Mouse (Mus musculus) gonadal fat pad, adult 2 months (tissue): Measurements from ENCODE around the gene Wdr83. TPM values are rescaled to one million over a fixed set of nuclear protein-coding genes. Genes with fewer than 3 reads are reported as not detected.
"Not testable (repeated sequence)": the region's sequence is repeated elsewhere in the genome, so short reads cannot be mapped to it uniquely, and the experiment has no call there.

Source experiments
- DNase-seq: peaks from one replicate; pipeline ENCODE4 v3.0.0-alpha.2; 2012; ENCODE audit warnings: low read depth
- polyA plus RNA-seq: library from polyadenylated mRNA; depleted of rRNA; stranded (reverse); fragments of >200 nt; gene quantifications from 2 replicates; pipeline ENCODE4 v1.2.3, GENCODE M21; 2012; rRNA removed

Wdr83 gene
- 33.8 and 35.7 TPM in 2 replicates for polyA plus RNA-seq

DNA sequence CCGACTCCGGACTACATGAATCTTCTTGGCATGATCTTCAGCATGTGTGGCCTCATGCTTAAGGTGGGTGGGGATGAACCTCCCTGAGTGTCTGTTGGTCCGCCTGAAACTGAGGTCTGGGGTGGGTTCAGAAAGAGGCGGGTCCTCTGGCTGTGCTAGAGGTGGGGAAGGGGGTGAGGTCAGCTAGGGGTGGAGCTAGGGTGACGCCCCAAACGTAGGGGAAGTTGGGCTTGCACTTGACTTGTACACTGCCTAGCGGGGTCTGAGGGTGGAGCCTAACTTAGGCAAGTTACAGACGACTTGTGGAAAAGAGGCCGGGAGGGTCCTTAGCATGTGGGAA lies at the start of gene Wdr83:
Gene Wdr83 (minus strand): TSS at position 91 of the 340 bp plus-strand sequence.
- no peak for DNase-seq

DNA sequence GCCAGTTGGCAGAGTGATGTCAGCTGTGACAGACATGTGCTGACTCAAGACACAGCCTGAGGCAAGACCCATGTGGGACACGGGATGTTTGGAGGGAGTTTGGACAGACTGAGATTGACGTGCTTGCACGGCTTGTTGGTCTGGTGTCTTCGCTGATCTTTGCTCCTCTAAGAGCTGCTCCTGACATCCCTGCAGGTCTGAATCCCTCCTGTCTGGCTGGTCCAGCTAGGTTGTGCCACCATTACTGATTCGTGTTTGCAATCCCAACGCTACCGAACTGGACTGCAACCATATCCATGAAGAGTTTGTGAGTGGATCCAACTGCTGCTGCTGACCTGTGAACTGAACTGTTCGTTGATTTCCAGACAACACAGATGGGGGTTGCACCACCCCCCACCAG lies 42.6 kb upstream of the Wdr83 start:
- DNase-seq, result no peak

GRCm38 (mm10) chr8:85122995-85123394 lies 41.9 kb upstream of the Wdr83 start, which contains the start of gene Zfp791:
Gene Zfp791 (minus strand): TSS chr8:85123095.
- DNase-seq, result no peak

GRCm38 (mm10) chr8:85120251-85120650 lies 39.1 kb upstream of the Wdr83 start:
- DNase-seq, result not testable (repeated sequence)

GRCm38 (mm10) chr8:85119052-85119981 lies 38.2 kb upstream of the Wdr83 start:
- DNase-seq, result peak; percentile 60

DNA sequence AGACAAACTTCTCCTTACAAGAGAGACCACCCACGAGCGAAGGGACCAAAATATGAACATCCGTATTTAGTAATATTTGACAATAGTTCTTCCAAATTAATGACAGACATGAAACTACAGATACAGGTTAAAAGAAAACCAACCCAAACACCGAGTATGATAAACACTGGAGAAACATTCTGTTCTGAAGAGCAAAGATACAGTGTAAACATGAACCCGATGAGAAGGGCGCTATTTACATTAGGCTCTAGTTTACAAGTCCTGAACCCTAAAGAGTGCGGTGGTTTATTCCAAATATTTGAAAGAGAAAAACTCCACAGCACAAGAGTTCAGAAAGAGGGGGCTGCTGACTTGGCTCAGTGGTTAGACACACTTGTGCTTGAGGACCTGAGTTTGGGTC lies 35.9 kb upstream of the Wdr83 start:
- no peak for DNase-seq

GRCm38 (mm10) chr8:85115501-85115900 lies 34.4 kb upstream of the Wdr83 start:
- no peak for DNase-seq

- no peak for DNase-seq
Measured at GRCm38 (mm10) chr8:85113241-85113640, 32.1 kb upstream of the Wdr83 start.

DNA sequence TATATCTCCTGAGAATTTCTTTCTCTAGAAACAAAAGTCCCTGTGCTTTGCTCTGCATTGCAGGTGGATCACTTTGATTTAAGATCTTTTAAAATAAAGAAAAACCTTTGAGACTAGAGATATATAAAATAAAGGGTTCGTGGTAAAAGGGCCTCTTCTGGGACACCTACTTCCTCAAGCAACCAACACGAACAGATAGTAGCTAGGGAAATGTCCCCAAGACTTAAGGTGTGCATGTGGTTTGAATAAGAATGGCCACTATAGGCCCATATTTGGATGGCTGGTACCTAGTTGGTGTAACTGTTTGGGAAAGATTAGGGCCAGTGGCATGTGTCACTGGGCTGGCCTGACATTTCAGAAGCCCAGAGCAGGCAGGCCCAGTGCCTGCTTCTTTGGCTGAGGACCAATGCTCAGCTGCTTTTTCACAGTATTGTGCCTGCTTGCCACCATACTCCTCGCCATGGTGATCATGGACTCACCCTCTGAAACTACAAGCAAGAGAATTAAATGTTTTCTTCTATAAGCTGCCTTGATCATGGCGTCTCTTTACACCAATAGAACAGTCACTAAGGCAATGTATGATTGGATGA lies 19.1 kb upstream of the Wdr83 start:
- DNase-seq, result no peak

- DNase-seq, result no peak
Measured at GRCm38 (mm10) chr8:85096850-85097249, 15.7 kb upstream of the Wdr83 start.

GRCm38 (mm10) chr8:85096196-85096595 lies 15.1 kb upstream of the Wdr83 start:
- DNase-seq, result no peak

DNA sequence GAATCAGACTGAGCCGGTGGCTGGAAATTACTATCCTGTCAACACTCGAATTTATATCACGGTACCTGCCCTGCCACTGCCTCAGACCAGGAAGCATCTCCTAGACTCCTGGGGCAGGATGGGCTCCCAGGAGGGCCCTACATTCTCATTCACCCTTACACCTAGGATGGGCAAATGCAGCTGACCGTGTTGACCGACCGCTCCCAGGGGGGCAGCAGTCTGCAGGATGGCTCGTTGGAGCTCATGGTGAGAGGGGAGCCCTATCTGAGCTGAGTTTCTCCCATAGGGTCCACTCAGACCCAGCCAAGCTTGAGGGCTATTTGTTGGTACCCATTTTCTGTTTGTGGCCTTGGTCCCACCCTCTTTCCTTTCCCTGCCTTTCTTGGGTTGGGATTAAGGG lies 14.5 kb upstream of the Wdr83 start:
- no peak for DNase-seq

GRCm38 (mm10) chr8:85095051-85095450 lies 13.9 kb upstream of the Wdr83 start:
- no peak for DNase-seq

DNA sequence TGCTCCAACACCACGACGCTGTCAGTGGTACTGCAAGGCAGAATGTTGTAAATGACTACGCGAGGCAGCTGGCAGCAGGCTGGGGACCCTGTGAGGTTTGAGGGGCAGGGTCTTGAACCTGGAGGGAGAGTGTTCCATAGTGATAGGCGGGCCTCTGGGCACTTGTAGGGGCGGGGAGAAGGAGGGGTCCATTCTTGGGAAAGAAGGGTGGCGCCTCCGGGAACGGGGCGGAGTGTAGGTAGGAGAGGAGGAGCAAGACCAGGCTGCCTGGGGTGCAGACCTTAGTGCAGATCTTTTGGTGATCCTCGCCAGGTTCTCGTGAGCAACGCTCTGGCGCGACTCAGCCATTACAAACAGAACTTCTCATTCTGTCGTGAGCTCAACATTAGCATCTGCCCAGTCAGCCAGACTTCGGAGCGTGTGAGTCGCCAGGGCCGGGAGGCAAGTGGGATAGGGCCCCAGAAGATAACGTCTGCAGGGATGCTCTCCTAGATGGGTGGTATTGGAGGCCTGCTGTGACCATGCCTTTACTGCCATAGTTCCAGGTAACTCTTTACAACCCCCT lies 10.5 kb upstream of the Wdr83 start:
- no peak for DNase-seq

- no peak for DNase-seq
Measured at GRCm38 (mm10) chr8:85090856-85091255, 9.8 kb upstream of the Wdr83 start.

GRCm38 (mm10) chr8:85088771-85089170 lies 7.7 kb upstream of the Wdr83 start:
- DNase-seq, result no peak

DNA sequence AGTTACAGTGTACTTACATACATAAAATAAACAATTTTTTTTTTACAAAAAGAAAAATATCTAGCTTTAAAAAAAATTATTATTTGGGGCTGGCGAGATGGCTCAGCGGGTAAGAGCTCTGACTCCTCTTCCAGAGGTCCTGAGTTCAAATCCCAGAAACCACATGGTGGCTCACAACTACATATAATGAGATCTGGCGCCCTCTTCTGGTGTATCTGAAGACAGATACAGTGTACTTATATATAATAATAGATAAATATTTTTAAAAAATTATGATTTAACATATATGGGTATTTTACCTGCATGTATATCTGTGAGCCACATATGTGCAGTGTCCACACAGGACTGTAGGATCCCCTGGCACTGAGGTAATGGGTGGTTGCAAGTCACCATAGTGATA lies 5.1 kb upstream of the Wdr83 start:
- DNase-seq, result no peak

GRCm38 (mm10) chr8:85084633-85085032 lies 3.5 kb upstream of the Wdr83 start:
- no peak for DNase-seq

DNA sequence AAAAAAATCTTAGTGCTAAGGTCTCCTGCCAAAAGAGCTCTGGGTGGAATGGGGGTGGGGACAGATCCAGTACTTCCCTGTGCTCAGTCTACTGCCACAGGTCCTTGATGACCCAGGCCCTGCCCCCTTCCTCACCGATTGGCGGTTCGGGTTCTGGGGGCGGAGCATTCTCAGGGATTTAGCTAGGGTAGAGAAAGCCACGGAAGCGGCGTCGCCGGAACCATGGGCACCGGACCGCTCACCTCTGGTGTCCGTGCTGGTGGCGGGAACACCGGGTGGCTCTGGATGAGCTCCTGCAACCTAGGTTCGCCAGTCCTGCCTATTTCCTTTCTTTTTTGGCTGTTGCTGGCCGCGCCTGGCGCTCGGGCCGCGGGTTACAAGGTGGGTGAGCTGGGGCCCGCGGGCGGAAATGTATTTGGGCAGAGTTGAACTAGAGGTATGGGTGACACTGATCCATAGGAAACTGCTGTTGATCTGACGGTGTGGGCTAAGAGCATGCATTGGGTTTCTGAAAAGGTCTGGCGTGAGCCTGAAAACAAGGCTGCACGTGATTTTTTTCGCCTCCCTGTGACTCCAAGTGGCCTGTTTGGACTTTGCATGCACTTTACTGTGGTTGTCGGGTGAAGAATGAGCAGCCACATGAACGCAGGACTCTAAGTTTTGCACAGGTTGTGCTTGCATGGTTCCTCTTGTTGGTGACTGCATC lies 2.2 kb upstream of the Wdr83 start, which contains the start of gene Man2b1:
Gene Man2b1 (plus strand): TSS at position 163 of the 706 bp plus-strand sequence.
- no peak for DNase-seq

DNA sequence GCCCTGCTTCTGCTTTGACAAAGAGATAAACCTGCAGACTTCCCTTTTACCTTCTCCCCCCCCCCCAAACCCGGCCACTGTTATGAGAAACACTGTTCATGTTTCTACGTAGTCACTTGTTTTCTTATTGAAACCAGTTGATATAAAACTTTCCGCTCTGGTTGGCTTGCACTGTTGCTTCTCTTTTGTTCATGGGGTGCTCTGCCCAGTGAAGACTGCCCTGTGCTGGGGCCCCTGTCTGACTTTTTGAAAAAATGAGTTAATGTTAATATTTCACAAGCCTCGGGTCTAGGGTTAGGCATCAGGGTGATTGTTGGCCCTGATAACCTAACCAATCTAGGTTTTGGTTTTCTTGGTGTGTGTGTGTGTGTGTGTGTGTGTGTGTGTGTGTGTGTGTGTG lies 1.1 kb upstream of the Wdr83 start:
- DNase-seq, result not testable (repeated sequence)

DNA sequence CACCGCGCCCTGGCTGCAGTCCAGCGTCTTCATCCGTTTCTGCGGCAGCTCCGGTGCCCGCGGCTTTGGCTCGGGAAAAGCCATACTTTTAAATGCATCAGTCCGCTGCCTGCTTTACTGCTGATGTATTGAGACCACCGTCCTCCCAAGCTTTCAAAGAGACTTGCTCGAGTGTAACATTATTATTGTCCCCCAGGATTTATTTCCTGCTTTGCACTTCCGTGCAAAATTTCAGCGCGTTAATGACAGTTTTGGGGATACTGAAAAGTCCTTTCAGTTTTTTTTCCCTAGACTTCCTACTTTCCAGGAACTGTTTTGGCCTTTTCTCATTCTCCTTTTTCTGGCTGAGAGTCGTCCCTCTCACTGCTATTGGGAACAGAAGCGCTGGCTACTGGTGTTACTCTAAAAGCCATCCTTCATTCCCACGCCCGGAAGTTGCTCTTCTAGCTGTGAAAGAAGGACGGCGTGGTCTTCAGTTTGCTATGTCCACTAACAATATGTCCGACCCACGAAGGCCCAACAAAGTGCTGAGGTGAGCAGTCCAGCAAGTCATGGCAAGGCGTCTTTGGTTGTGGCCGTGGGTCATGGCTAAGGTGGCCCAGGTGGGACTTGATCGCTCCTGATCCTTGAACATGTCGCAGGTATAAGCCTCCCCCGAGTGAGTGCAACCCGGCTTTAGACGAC lies 432 bp downstream of the Wdr83 start, which contains the start of gene Wdr83os:
Gene Wdr83os (plus strand): TSS at position 209 of the 684 bp plus-strand sequence.
- no peak for DNase-seq

DNA sequence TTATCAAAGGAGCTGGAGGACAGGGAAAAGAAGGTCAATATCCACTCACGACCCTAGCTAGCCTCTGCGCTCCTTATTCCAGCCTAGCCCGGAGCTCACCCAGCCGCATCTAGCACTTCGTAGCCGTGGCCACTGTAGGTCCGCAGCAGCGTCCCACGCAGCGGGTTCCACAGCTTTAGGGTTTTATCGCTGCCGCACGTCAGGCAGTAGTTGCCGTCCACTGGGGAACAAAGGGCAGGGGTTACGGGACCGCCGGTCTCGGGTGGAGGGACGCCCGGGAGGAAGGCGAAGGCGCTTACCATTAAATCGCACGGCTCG lies 933 bp downstream of the Wdr83 start:
- DNase-seq, result no peak
